Mouse (Mus musculus): ENCODE results near the gene Trim65. TPM values are rescaled to one million over a fixed set of nuclear protein-coding genes. Genes with fewer than 3 reads are reported as not detected.
"Not testable (repeated sequence)": the region's sequence is repeated elsewhere in the genome, so short reads cannot be mapped to it uniquely, and the experiment has no call there.

Gene Trim65
- total RNA-seq, 2 experiments from 2014 or later, result 3.3 to 3.5 TPM

DNA sequence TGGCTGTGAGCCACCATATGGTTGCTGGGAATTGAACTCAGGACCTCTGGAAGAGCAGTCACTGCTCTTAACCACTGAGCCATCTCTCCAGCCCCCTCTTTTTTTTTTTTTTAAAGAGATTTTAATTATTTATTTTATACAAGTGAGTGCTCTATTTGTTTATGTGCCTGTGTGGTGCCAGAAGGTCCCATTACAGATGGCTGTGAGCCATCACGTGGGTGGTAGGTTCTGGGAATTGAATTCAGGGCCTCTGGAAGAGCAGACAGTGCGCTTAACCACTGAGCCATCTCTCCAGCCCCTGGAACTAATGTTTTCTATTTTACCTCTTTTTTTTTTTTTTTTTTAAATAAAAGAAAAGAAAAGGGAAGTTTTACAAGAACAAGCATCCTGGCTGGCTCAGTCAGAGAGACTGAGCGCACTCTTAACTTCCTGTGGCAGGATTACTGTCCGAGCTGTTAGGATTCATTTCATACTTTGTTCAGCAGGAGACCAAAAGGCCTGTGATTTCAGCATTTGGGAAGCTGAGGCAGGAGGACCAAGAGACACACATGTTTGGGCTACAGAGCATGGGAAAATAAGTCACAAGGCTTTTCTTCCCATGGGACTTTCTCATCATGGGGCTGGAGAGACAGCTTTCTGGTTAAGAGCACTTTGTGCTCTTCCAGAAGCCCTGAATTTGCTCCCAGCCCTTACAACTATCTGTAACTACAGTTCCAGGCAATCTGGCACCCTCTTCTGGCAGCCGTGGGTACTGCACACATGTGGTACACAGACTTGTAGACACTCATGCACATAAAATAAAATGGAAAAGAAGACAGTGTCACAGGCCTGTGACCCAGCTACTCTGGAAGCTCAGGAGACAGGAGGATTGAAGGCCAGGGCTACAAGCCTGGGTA lies 34.5 kb downstream of the Trim65 start:
- intact Hi-C loops (cut with DNase I; ENCODE audit: low total_unique reads), result no loop called here

DNA sequence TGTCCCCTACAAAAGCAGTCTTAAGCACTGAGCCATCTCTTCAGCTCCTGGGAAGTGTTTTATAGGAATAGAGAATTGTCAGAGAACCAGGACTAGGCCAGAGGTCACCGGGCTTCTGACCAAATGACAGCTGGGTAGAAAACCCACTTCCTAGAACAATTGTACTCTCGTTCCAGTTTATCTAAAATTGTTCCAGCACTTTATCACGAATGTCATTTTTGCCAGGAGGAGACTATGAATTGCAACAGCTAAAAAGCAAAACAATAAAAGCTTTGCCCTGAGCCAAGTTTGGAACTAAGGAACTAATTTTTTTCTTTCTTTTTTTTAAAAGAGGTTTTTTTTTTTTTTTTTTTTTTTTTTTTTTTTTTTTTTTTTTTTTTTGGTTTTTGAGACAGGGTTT lies 35.4 kb downstream of the Trim65 start:
- DNase-seq, result no peak
- intact Hi-C loops (cut with DNase I; ENCODE audit: low total_unique reads), result no loop called here

More for the DNA sequence above, 34.5 kb downstream of the Trim65 start:
- DNase-seq, result no peak

DNA sequence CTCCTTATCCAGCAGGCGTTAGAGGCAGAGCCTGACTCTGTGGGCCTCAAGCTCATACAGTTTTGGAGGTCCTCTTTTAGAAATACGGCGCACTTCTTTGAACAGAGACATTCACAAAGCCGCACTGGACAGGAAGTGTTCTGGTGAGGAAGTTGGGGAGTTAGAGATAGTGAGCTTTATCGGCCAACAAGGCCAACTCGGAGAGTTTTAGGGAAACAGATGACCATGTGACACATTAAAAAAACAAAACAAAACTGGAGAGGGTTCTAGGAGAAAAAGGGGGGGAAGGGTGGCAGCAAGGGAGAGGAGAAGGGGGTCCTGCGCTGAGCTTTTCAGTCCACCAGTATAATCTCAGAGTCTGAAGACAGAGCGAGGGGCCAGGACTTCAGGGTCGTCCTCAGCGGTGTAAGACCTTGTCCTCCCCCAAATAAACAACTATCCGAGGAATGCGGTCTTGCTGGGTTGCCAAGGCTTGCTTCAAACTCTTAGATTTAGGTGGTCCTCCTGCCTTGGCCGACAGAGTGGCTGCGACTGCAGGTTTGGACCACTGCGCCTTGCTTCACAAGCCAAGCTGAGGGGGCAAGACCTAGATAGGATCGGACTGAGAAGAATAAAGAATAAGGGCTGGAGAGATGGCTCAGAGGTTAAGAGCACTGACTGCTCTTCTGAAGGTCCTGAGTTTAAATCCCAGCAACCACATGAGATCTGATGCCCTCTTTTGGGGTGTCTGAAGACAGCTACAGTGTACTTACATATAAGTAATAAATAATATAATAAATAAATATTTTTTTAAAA lies 37.0 kb downstream of the Trim65 start:
- intact Hi-C loops (cut with DNase I; ENCODE audit: low total_unique reads), result no loop called here
- DNase-seq, result no peak

DNA sequence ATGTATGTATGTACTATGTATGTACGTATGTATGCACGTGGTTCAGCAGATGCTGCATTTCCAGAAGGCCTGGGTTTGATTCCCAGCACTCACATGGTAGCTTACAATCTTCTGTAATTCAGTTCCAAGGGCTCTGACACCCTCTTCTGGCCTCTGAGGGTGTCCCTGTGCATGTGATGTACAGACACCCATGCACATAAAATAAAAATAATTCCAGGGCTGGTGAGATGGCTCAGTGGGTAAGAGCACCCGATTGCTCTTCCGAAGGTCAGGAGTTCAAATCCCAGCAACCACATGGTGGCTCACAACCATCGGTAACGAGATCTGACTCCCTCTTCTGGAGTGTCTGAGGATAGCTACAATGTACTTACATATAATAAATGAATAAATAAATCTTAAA lies 38.0 kb downstream of the Trim65 start:
- intact Hi-C loops (cut with DNase I; ENCODE audit: low total_unique reads); DNase-seq: not testable (repeated sequence)

DNA sequence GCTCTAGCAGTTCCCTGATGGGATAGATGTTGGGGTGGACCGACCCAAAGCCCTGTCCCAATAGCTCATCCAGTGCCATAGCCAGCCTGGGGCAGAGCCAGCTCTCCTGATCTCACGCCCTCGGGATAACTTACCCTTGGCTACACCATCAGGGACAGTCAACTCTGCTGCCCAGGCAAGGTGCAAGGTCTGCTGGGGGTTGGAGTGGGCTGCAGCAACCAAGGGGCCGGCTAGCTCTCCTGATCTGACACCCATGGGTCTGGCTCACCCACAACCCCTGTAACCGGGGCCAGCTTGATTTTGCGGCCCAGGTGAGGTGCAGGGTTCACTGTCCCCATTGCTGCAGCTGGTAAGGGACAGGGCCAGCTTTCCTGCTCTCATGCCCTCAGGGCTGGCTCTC lies 39.3 kb downstream of the Trim65 start:
- intact Hi-C loops (cut with DNase I; ENCODE audit: low total_unique reads), result loop anchor here (2.0 kb wide), 1 partner anchor 37 kb away; no protein-coding TSS in a partner anchor

DNA sequence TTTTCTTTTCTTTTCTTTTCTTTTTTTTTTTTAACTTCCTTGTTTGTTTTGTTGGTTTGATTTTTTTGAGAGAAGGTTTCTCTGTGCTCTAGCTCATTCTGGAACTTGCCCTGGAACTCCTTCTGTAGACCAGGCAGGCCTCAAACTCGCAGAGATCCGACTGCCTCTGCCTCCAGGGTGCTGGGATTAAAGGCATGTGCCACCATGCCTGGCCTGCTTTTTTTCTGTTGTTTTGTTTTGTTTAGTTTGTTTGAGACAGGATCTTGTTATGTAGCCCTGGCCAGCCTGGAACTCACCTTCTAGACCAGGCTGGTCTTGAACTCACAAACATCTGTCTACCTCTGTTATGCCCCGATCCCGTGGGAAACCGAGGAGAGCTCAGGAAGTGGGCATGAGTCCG lies 41.4 kb downstream of the Trim65 start:
- DNase-seq, result no peak
- intact Hi-C loops (cut with DNase I; ENCODE audit: low total_unique reads), result no loop called here

More for the DNA sequence above, 39.3 kb downstream of the Trim65 start:
- no peak for DNase-seq

DNA sequence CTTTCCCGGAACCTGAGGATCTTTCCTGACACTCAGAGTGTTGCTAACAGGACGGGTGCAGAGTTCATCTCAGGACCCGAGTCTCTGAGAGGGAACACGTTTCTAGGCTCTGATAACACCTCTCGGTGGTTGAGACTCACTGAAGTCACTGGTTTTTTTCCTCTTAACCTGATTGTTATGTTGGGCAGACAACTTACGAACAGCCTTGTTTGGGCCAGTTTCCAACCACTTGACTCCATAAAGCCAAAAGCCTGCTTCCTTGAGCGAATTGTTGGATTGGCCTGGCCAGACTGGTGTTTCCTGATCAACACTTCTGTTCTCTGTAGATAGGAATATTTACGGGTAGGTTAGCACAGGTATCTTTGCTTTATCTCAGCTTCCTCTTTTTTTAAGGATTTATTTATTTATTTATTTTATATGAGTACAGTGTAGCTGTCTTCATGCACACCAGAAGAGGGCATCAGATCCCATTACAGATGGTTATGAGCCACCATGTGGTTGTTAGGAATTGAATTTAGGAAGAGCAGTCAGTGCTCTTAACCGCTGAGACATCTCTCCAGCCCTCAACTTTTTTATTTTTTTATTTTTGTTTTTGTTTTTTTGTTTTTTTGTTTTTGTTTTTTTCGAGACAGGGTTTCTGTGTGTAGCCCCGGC lies 42.1 kb downstream of the Trim65 start:
- DNase-seq, result no peak
- intact Hi-C loops (cut with DNase I; ENCODE audit: low total_unique reads), result no loop called here

DNA sequence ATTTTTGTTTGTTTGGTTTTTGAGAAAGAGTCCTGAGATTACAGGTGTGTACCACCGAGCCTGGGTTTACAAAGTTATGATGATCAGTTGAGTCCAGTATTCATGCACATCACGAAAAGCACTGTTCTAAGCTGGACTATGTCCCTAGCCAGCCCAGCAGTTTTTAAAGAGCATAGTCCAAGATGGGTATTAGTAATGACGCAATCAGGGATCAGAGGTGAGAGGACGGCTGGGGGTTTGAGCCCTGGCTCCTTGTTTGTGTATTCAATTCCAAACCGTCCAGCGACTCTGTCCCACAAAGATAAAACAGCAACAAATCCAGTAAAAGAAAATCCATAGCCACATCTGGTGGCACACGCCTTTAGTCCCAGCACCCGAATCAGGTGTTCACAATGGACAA lies 42.7 kb downstream of the Trim65 start:
- intact Hi-C loops (cut with DNase I; ENCODE audit: low total_unique reads), result no loop called here
- DNase-seq, result no peak

DNA sequence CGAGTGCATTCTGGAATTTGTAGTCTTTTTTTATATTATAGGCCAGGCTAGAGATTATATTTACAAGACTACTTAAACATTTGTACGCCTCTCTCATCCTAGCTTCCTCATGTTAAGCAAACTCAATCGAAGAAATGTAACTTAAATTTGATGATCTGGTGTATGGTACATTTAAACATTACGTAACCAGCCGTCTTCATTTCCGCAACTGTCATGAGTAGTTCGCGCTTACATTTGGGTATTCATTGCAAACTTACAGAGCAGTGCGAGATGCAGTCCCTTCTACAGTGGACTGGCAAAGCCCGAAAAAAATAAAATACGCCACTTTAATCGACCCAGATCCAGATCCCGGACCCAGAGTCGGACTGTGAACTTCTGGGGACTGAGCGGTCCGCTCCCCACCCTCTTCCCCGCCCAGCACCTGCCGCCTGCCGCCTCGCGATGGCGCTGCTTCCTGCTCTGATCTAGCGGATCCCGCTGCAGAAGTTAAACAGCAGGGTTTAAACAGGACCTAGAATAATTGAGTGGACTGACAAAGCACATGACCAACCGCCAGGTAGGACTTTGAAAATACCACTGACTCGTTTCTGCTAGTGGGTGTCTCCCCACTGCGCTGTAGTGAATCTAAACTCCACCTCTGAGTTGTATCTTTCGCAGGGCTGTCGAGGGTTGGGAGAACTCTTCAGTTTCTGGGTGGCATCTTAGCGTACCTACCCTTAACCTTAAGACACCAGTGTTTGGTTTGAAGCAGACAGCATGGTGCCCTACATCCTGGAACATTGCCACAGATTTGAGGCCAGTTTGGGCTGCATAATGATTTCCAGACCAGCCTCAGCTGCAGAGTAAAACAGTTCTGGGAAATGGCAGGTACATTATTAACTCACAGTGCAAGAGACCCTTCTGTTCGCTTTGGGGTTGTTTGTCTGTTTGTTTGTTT lies 43.5 kb downstream of the Trim65 start:
- DNase-seq, result peak; percentile 91
- intact Hi-C loops (cut with DNase I; ENCODE audit: low total_unique reads), result no loop called here

DNA sequence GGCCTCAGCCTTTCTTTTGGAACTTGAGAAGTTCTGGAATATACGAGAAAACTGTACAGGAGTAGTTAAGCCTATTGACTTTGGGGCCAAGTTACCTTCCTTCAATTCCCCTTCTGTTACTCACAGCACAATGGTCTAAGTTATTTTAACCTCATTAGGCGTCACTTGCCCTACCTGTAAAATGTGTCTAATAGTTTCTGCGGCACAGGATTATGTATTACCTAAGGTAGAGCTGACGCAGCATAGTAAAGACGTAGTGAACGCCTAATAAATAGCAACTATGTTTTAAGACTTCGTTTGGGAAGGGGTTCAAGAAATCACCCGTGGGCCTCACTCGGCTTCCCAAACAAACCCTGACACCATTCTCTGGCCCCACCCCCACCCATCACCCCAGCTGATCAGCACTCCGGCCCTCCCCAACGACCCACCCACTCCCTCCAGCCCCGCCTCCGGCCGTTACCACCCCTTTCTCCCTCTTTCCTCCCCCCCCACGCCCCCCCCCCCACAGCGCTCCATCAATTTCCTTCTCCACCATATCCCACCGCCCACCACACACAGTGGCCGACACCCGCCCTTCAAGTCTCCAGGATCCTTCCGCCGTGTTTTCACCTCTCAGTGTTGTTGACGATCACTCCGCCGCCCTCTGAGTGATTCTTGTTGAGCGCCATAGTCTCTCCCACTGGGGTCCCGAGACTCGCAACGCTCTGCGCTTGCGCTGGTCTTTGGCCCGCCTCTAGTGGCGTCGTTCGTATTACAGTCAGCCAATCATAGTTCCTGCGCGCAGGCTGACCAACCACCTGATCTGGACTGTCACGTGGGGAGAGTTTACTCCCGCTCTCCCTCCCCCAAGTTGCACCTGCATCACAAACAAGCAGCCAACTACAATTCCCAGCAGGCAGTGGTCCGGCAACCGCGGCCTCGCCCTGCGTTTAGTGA lies 44.4 kb downstream of the Trim65 start, which contains the start of gene Wbp2:
Wbp2 (minus strand) TSS at position 738 of the 936 bp plus-strand sequence.
- intact Hi-C loops (cut with DNase I; ENCODE audit: low total_unique reads), result no loop called here
- peak; percentile 96 for DNase-seq

DNA sequence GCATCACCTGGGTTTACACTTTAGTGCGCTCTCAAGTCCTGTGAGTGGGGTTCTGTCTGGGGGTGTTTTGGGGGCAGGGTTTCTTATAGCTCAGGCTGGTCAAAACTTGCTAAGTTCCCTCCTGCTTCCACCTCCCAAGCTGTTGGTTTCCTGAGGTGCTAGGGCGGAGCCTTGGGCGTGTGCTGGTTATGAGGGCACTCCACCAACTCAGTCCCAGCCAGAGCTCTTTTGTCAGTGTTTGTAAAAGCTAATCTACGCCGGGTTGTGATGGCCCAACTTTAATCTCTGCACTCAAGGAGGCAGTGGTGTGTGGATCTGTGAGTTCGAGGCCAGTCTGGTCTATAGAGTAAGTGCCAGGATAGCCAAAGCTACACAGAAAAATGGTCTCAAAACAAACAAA lies 46.8 kb downstream of the Trim65 start:
- intact Hi-C loops (cut with DNase I; ENCODE audit: low total_unique reads), result loop anchor here (5.0 kb wide), 1 partner anchor 47 kb away; no protein-coding TSS in a partner anchor
- no peak for DNase-seq

DNA sequence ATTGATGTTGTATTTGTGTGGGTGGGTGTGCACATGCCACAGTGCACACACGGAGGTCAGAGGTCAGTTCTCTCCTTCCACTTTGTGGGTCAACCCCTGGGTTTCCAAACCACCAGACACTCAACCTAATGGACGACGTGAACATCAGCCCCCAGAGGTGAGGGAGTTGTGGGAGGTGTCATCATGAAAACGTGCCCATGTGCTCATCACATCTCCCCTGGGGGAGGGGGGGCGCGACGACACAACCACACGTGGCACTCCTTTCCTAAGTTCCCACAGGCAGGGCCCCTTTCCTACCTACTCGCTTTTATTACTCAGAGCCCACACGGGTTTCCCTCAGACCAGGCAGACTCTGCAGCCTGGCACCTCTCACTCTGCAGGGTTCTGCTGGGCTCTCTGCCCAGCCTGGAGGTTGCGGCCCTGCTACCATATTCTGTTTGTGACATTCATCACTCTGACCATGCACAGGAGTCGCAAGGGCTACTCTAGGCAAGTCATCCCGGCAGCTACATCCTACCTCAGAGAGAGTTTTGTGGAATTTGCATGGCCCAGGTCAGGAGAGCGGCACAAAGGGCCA lies 47.7 kb downstream of the Trim65 start:
- intact Hi-C loops (cut with DNase I; ENCODE audit: low total_unique reads), result loop anchor here (5.0 kb wide), 1 partner anchor 46 kb away; no protein-coding TSS in a partner anchor

DNA sequence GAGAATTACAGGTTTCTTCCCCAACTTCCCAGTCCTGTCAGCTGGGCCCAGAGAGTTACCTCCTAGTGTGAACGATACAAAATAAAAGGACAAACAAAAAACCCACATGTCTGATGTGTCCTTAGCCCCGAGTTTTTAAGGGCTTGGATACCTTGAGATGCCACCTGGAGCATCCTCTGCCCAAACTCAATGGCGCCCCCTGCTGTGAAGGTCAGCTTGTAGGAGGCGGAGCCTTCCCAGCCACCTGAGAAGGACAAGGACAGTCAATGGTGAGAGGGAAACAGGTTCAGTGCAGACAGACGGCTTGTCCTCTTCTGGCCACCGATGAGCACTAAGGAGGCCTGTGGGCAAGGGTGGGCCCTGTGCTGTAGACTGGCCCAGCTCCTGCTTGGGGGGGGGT lies 49.8 kb downstream of the Trim65 start:
- DNase-seq, result no peak

More for the DNA sequence above, 47.7 kb downstream of the Trim65 start:
- no peak for DNase-seq

DNA sequence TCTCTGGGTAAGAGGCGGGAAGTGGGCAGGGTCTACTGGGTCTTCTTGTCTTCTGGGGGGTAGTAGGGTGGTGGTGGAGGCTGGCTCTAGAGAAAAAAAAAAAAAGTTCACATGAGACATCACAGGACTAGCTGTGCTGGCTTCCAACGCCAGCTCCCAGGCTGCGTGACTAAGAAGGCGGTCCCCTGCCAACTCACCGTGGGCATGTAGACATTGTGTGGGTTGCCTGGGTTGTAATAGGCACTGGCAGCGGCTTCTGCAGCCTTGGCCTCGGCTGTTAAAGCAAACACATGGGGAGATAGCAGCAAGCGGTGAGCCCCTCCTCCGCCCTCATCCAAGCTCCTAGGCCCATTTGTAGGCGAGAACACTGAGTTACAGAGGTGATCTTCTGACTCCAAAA lies 51.4 kb downstream of the Trim65 start:
- no peak for DNase-seq
- intact Hi-C loops (cut with DNase I; ENCODE audit: low total_unique reads), result no loop called here

More for the DNA sequence above, 49.8 kb downstream of the Trim65 start:
- intact Hi-C loops (cut with DNase I; ENCODE audit: low total_unique reads), result loop anchor here (5.0 kb wide), 1 partner anchor 44 kb away; no protein-coding TSS in a partner anchor

DNA sequence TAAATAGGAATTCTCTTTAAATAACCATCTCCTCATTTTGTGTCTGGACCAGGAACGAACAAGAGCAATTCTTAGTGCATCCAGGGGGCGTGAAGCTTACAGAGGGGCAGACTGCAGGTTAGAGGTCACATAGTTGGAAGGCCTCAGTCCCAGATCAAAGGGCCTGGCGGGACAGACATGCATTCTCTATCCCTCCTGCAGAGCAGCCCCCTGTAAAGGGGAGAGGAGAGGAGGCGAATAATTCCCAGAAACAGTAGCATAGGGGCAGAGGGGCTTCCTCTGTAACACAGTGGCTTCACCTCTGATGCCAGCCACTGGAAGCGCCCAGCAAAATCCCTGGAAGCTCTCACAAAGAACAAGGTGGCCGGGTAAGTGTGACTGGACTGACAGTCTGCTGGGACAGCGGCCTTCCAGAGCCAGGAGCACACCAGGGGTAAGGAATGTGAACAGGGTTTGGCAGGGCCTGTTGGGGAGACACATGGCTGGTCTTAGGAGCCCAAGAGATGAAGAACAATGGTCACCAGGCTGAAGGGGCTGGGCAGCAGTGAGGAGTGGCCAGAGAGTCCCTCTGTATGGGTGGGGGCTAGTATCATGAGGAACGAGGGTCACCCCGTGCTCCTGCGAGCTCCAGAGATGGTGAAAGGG lies 52.1 kb downstream of the Trim65 start:
- intact Hi-C loops (cut with DNase I; ENCODE audit: low total_unique reads), result no loop called here
- DNase-seq, result no peak

DNA sequence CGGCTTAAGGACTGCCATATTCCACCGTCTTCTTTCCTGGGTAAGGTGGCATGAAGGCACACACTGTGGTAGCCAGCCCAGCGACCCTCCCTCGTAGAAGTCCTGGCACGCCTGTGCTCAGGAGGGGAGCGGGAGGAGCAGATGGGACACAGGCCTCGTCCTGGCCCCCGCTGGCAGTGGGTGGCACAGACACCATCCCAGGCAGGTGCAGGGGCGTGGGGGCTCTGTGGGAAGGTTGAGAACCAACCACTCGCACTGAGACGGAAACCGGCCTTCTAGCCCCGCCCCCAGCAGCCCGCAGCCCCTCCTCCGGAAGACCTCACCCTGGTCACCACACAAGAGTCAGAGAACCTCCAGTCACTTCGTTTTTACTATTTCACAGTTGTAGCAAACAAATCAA lies 52.7 kb downstream of the Trim65 start:
- intact Hi-C loops (cut with DNase I; ENCODE audit: low total_unique reads), result no loop called here
- peak; percentile 56 for DNase-seq
